Mouse (Mus musculus): ENCODE data around the gene Cdh16.

GRCm38 (mm10) chr8:104570436-104571343, 53.5 kb downstream of the Cdh16 start:
- TF ChIP-seq CTCF (IDR thresholded peaks at IDR 0.05) (peak; percentile 79), EP300 (IDR thresholded peaks at IDR 0.05) (no peak)

Data from lung, postnatal 0 days (tissue).